Mouse (Mus musculus): ENCODE measurements around the gene Cdc6. TPM values are rescaled to one million over a fixed set of nuclear protein-coding genes. Genes with fewer than 3 reads are reported as not detected.

The Cdc6 gene
- 2.7 and 3.8 TPM in 2 replicates for polyA plus RNA-seq (2012; rRNA removed)

- DNase-seq (ENCODE audit: low spot score): peak; percentile 72
Observed at GRCm38 (mm10) chr11:98907437-98908173, at the start of gene Cdc6. Gene Cdc6, plus strand, starts transcription at chr11:98907801.

GRCm38 (mm10) chr11:98858759-98859731, 48.6 kb upstream of the Cdc6 start:
- DNase-seq (ENCODE audit: low spot score): peak; percentile 63

- DNase-seq (ENCODE audit: low spot score): peak; percentile 90
Observed at GRCm38 (mm10) chr11:98863028-98863750, 44.4 kb upstream of the Cdc6 start, which contains the start of gene Wipf2. Gene Wipf2, plus strand, starts transcription at chr11:98863638.

- peak; percentile 55 for DNase-seq (ENCODE audit: low spot score)
Observed at GRCm38 (mm10) chr11:98863751-98864429, 43.7 kb upstream of the Cdc6 start.

- no peak for DNase-seq (ENCODE audit: low spot score)
Observed at GRCm38 (mm10) chr11:98867293-98867692, 40.3 kb upstream of the Cdc6 start.

GRCm38 (mm10) chr11:98869906-98870305, 37.7 kb upstream of the Cdc6 start:
- DNase-seq (ENCODE audit: low spot score): no peak

GRCm38 (mm10) chr11:98870791-98871190, 36.8 kb upstream of the Cdc6 start:
- DNase-seq (ENCODE audit: low spot score): no peak

GRCm38 (mm10) chr11:98871416-98871815, 36.2 kb upstream of the Cdc6 start:
- no peak for DNase-seq (ENCODE audit: low spot score)

GRCm38 (mm10) chr11:98872040-98872439, 35.6 kb upstream of the Cdc6 start:
- no peak for DNase-seq (ENCODE audit: low spot score)

GRCm38 (mm10) chr11:98873900-98874299, 33.7 kb upstream of the Cdc6 start:
- DNase-seq (ENCODE audit: low spot score): no peak

- no peak for DNase-seq (ENCODE audit: low spot score)
Observed at GRCm38 (mm10) chr11:98877001-98877400, 30.6 kb upstream of the Cdc6 start.

- no peak for DNase-seq (ENCODE audit: low spot score)
Observed at GRCm38 (mm10) chr11:98887703-98888102, 19.9 kb upstream of the Cdc6 start.

- no peak for DNase-seq (ENCODE audit: low spot score)
Observed at GRCm38 (mm10) chr11:98889077-98889476, 18.5 kb upstream of the Cdc6 start.

GRCm38 (mm10) chr11:98889977-98890376, 17.6 kb upstream of the Cdc6 start:
- DNase-seq (ENCODE audit: low spot score): no peak

GRCm38 (mm10) chr11:98892426-98892825, 15.2 kb upstream of the Cdc6 start:
- DNase-seq (ENCODE audit: low spot score): no peak

- no peak for DNase-seq (ENCODE audit: low spot score)
Observed at GRCm38 (mm10) chr11:98900529-98901125, 7.0 kb upstream of the Cdc6 start.

- DNase-seq (ENCODE audit: low spot score): no peak
Observed at GRCm38 (mm10) chr11:98902621-98903245, 4.9 kb upstream of the Cdc6 start.

- no peak for DNase-seq (ENCODE audit: low spot score)
Observed at GRCm38 (mm10) chr11:98904577-98904976, 3.0 kb upstream of the Cdc6 start.

- DNase-seq (ENCODE audit: low spot score): no peak
Observed at GRCm38 (mm10) chr11:98905033-98905432, 2.6 kb upstream of the Cdc6 start.

- no peak for DNase-seq (ENCODE audit: low spot score)
Observed at GRCm38 (mm10) chr11:98905583-98905982, 2.0 kb upstream of the Cdc6 start.

All from urinary bladder, adult 2 months (tissue).